Mouse (Mus musculus) frontal cortex, adult (tissue): Measurements from ENCODE around the gene Ttc4.
A peak's percentile ranks its signal among the peaks of the same experiment; 100 is the strongest.

Experiments used
- ATAC-seq: cut with Nextera tagmentation; 2 replicates; pipeline ENCODE4 v1.9.2; 2017; ENCODE audit warnings: mild to moderate bottlenecking, moderate library complexity, mixed read lengths; ENCODE audit not compliant: low TSS enrichment

Gene Ttc4

DNA sequence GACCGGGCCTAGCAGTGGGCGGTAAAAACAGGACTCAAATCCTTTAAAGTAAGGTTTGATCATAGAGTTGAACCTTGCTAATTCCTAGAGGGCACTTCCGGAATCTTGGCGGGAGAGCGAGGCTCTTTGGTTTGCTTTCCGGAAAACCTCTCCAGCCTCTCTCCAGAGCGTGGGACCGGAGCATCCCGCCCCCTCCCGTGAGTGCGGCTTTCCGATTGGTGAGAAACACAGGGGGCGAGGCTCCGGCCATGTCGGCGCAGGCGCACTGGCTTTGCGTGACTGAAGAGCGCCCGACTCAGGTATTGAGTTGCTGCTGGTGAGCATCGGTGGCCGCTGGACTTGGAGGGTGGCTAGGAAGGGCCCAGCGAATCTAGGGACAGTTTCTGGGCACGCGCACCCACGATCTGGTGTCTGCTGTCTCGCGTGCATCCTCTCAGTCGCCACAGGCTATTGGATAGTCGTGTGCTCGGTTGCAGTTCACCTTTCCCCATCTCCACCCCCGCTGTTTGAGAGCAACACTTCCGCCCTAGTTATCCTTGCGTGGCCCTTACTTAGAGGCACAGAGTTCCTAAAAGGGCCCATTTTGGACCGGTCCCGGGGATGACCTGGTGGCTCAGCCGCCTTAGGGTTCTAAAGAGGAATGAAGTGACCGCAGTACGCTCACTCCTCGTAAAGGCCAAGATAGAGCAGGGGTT lies 27.8 kb downstream of the Ttc4 start, which contains the start of gene Pars2:
Pars2 (plus strand) TSS at position 237 of the 695 bp plus-strand sequence.
- ATAC-seq, result peak; percentile 98

DNA sequence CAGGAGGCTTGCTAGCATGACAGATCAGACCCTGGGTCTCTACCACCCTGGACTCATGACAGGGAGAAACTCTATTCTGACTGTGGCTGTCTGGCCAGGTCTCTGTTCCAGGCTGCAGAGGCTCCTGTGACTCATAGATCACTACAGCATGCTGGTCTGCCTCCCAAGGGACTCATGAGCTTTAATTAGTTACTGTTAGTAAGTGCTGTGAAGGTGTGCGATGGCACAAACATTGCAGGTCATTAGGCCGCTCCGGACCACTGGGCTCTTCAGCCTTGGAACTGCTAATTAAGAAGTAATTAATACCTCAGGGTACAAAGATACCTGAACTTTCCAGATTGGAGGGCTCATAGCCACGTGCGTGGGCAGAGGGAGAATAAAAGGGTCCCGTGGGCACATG lies 31.6 kb downstream of the Ttc4 start:
- ATAC-seq, result no peak

DNA sequence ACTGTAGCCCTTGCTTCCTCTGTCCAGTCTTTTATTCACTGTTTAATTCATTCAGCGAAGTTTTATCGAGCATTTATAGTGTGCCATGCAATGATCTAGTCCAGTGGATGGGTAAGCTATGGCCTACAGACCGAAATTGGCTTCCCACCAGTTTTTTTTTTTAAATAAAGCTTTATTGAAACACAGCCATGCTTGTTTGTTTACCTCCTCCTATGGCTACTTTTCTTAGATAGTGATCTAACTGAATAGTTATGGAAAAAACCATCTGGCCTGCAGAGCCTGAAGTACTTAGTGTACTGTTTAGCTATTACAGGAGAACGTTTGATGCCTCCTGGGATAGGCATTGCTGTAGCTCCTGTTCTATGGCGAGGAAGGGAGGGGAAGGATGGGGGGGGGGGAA lies 32.9 kb downstream of the Ttc4 start:
- no peak for ATAC-seq

DNA sequence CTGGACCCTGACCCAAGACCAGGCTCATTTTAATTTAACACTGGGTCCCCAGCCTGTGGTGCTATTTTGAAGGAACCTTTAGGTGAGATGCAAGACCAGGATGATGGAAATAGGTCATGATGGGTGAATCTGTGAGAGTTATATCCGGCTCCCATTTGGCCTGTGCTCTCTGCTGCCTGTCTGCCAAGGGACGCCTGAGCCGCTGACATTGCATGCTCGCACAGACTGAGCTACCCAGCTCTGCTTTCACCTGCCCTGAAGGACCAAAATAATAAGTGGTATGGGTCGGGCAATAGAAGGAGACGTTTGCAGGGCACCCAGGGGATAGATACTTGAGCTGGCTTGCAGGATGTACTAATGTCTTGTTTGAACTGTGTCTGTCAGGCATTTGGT lies 34.5 kb downstream of the Ttc4 start:
- no peak for ATAC-seq

DNA sequence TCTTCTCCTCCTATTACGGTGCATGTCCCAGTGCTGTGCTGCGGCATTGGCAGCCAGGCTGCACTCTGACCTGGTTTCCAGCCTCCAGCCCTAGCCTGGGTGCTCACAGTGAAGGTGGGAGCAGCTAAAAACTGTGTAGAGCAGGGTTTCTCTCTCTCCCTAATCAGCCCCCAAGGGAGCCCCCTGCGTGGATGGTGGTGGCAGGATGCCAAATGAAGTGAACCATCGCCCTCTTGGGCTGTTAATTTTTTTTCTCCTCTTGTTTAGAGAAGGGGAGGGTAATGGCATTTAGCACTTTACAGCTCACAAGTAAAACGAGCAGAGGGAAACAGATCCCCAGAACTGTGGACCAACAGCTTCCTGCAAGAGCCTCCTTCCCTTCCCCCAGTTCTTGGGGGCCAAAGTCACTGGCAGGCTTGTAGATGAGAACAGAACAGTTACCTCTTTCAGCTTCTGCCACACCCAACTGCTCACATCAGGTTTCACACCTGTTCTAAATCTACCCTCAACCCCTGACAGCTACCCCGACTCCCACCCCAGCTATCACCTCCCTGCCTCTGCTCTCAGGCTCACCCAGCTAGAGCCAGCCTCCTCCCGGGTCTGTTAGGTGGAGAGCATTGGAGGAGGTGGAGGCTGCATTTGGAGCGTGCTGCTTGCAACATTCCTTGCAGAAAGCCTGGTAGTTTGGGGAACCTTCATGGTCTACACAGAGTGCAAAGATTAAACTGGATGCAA lies 35.1 kb downstream of the Ttc4 start:
- ATAC-seq, result peak; percentile 59

DNA sequence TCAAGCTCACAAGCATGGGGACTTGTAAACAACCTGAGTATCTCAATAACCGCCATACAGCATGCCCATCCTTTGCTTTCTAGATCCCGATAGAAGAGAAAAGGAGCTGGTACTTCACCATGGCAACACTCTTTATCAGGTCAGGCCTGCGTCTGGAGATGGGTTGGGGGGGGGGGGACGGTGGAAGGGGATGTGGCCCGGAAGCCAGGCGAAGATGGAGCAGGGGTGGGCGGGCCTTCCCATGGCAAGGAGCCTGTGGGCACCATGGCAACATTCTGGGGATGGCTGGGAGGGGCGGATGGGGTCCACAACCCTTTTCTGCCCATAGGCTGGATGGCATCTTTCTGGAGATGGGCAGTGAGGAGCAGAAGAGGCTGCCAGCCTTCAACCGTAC lies 44.7 kb downstream of the Ttc4 start:
- ATAC-seq, result no peak

DNA sequence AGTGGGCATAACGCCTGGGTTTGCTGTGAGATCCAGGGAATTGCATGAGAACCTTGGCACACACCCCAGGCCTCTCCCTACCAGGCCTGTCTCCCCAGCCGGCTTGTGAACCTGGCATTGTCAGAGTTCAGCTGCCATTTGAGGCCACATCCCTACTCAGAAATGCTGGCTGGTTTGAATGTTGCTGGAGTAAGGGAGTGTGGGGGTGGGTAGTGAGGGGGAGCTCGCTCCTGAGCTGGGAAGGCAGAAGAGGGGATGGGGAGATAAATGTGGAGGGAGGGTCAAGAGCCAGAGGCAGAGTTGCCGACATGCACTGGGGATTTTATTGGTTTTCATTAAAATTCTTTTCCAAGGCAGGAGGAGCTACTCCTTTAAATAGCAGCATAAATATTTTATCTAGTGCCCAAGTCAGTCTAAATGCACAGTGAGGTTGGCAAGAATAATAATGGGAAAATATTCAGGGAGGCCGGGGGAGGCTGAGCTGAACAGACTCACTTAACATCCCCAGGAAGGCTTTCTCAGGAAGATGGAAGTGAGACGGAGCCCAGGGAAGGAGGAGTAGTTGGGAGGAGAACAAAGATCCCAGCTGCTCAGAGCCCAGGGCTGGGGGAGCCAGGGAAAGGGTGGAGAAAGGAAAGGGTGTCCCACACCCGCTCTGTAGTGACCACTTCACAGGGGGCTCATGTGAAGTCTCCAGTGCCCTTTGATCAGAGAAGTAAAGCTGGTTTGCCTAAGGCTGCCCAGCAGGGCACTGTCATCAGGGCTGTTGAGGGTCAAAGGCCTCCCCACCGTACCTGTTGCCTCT lies 45.3 kb downstream of the Ttc4 start:
- ATAC-seq, result no peak

DNA sequence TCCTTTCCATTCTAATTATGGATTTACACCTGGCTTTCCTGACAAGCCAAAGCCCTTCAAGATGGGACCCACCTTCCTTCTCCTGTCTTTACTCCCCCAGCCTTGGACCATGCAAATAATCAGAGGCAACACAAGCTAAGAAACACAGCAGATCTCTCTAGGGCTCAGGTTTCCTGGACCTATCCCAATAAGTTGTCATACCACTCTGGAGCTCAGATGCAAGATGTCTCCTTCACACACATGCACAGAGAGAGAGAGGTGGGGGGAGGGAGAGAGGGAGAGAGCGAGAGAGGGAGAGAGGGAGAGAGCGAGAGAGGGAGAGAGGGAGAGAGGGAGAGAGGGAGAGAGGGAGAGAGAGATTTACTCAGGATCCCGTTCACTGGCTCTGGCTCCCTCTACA lies 46.4 kb downstream of the Ttc4 start:
- ATAC-seq, result no peak

DNA sequence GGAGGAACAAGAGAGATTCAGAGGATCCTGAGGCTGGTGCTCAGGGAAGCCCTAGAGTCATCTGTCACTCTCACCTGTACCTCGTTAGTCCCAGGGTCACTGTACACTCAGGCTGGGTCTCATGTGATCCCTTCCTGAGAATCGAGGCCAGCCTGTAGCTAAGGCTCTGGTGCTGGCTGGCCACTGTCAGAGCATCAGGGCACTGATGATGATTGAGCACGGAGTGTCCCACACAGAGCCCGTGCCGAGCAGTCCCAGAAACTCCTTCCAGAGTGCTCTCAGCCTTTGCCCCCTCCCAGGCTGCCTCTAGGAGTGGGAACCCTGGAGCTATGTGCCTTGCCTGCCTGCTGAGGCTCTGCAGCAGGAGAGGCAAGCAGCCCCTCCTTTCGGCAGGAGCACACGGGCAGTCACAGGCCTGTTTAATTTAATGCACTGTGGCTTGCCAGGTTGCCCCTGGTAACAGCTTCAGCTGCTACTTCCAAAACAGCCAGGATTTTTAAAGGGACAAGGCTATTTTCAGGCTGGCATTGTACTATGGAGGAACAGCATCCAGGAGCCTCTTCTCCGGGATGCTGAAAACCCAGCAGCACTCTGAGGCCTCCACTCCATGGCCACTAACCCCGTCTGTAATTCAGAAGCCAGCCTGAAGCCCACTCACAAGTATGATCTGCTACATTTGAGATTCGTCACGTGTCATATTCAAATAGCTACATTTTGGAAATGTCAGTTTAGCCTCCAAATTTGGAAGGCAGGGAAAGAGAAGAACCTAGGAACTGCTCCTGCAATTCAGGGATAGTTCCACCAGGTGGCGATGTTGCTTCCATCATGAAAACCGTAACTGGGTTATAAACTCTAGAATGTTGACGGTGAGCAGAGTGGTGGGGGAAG lies 48.2 kb downstream of the Ttc4 start:
- peak; percentile 83 for ATAC-seq

DNA sequence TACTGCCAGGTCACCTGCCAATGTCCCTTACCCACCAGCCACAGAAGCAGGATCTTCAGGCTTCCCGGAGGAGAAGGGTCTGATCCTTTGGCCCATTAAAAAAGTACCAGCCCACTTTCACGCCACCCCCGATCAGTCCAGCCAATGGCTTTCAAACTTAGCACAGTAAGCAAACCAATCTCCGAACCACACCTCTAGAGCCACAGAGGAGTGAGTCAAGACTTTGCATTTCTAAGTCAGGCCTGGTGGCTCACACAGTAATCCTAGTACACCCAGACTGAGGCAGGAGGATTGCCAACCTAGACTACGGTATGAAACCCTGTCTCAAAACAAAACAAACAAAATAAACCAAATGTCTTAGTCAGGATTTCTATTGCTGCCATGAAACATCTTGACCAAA lies 49.4 kb downstream of the Ttc4 start:
- ATAC-seq, result no peak

DNA sequence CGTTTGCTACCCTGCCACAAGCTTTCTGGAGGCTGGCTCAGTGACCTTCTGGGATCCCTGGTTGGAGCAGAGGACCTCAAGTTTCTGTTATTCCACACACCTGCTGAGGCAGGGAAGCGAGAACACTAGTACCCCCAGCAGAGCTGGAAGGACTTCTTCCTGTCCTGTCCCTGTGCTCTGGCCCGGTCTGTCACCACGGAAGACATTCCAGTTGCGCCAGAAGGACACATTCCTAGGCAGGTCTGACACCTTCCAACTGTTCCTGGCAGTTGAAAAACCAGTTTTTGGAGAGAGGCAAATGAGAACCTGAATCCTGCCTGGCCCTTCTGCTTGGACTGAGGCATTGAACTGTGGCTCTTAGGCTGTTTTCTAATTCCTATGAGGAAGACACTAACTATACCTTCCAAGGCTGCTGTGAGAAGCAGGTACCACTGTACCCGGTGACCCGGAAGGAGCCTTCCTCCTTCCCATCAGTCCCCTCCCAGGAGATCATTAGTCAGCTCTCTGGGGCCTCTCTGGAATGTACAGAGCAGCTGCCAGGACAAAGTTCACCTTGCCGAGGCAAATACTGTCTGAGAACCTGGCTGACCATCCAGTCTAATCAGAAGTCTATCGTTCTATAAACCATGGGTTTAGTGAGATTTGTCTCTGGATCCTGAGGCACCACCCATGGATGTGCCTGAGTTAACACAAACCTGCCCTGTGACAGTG lies 49.9 kb downstream of the Ttc4 start:
- no peak for ATAC-seq

DNA sequence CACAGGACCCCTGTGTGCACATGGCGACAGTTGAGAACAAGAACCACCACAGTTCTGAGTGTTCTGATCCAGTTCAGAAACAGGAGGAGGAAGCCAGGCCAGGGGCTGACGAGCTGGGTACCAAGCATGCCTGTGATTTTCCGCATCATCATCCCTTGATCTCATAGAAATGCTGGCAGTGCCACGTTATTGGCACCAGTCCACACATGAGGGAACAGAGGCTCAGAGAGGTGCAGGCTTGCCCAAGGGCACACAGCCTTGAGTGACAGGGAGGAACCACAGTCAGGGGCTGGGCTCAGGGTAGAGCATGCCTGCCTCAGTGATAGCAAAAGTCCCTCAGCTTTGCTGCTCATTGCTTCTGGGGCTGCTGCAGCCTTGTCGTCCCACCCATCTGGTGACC lies 50.9 kb downstream of the Ttc4 start:
- ATAC-seq, result no peak

DNA sequence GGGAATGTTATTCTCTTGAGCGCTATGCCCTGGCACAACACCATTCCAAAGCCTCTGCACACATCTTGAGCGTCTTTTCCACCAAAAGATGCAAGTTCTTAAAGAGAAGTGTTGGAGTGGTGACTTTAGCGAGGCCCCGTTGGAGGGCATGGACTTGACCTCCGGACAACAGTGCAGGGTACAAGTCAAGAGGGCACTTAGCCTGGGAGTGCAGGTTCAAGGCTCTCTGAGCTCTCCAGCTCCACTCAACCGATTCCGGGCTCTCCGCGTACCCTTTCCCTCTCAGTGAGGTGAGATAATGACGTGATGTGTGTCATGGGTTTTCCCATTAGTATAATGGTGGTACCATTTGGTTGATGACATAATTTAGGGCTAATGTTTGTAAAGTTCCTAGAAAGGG lies 54.5 kb downstream of the Ttc4 start:
- ATAC-seq, result no peak

DNA sequence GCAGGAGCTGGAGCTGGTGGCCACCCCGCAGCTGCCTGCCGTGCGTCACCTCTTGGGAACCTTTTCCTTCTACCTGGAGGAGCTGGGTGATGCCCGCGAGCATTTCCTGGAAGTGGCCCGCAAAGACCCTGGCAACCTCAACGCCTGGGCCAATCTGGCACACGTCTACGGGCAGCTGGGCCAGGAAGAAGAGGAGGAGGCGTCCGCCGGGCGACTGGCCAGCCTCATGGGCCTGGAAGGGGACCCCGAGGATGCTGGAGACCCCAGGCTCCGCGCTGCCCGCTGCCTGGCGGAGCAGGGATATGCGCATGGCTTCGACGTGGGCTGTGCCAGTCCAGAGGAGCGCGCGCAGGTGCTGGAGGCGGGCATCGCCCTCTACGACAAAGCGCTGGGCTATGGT lies 56.0 kb downstream of the Ttc4 start:
- no peak for ATAC-seq

DNA sequence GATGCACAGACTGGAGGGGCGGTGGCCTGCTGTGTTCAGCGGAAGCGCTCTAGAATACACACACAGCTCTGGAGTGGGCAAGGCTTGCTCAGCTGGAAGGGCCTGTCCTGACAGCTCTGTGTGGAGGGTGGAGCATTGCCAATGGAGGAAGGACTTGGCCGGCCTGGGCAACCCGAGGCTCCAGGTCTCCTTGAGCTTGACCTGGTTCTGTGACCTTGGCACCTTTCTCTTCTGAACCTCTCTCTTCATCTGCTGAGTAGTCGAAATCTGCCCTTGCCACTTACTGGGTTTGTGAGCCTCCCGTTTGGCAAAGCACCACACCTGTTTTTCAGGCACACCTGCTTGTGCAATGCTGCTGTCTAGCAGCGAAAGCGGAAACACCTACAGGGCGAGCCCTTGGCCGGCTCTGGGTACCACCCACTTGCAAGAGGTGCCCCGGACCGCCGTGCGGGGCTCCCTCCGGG lies 56.7 kb downstream of the Ttc4 start, which contains the start of gene Ttc22:
Ttc22 (plus strand) TSS at position 403 of the 464 bp plus-strand sequence.
- ATAC-seq, result no peak

DNA sequence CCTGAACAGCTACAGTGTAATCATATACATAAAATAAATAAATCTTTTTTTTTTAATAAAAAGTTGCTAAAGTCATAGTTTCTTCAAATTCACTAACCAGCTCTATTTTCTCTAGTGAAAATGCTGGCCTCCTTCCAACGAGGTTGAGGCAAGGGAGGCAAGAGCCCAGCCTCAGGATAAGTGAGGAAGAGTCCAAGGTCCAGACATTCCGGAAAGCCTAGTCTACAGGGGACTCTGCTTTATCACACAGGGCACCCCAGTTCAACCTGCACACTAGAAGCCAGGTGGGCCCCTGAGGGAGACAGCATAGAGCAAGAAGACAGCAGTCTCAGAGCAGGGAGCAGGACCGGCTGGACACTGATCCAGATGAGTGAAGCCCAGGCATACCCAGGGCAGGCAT lies 57.3 kb downstream of the Ttc4 start:
- no peak for ATAC-seq

DNA sequence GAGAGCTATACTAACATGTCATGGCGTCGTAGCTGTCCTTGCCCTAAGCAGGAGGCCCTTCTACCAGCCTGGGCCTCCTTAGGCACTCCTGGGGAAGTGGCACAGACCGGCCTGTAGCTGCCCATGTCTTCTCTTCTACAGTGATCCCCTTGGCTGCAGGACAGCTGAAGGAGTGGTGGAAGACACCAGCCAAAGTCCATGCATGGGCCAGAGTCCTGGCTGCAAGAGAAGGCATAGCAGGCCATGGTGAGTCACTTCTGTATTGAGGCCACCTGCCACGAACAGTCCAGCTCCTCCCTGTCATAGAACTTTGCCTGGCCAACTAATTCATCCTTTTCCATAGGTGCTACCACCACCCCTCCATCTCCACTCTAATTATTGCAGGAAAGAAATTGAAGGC lies 59.8 kb downstream of the Ttc4 start:
- no peak for ATAC-seq

DNA sequence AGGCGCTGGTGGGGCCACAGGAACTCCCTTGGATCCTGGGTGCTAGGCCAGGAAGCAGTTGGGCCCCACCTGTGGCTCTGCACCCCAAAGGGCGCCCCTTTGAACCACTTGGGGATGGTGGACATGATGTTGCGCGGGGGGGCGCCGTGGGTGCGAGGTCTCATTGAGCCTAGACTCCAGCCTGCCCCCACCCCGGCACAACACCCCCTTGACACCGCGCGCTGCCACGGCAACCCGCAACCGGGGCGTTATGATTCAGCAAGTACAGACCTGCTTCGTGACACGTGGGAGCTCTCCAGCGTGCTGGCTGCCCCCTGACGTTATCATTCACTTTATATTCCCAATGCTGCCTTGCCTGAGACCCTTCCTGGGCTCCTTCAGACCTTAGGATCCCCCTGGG lies 61.7 kb downstream of the Ttc4 start, which contains the start of gene Lexm:
Lexm (minus strand) TSS at position 186 of the 400 bp plus-strand sequence.
- no peak for ATAC-seq

DNA sequence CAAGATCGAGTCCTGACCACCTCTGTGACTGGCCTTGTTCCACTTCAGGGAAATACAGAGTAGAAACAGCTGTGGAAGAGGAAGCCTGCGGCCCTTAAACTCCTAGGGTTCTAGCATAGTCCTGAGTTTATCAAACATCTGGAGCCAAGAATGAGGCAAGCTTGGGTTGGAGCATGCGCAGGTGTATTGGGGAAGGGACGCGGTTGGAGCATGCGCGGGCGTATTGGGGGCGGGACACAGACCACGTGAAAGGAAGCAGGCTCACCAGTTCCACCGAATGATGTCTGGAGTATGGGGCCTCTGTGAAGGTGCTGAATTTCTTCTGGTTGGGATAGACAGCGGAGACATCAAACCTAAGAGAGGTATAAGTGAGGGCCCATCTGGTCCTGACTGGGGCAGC lies 63.1 kb downstream of the Ttc4 start:
- no peak for ATAC-seq

DNA sequence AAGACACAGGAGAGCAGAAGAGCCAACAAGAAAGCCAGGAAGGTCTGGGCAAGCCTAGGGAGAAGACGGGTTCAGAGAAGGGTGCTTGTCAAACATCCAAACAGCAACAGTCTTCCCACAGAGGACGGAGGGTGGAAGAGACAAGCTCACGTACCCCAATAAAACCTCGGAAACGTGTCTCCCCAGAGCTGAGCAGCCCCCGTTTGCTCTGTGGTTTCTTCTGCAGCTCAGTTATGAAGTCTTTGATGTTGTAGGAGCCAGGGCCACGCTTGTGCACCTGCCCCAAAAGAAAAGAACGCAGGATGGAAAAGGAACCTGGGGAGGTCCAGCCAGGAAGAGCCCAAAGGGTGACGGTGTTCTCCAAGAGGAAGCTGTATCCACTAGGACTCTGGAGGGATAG lies 63.9 kb downstream of the Ttc4 start:
- ATAC-seq, result no peak
